Mouse (Mus musculus): ENCODE results near the gene Bckdha.

Bckdha gene

DNA sequence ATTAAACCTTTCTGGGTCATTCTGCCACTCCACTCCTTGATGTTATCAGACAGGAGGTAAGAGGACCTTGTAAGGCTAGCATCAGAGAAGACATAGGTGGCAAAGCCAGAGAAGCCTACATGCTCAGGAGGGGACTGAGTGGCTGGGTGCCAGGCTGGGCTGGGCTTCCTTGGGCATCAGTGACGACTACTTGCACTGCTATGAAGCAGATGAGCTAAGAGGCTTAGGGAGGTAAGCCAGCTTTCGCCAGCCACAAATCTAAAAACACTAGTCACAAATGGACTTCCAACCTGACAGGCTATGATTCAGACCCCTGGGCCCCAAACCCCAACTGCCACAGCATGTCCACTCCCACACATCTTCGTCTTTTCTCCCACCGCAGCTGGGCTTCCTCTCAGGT, 14.2 kb downstream of the Bckdha start:
- no peak for DNase-seq

DNA sequence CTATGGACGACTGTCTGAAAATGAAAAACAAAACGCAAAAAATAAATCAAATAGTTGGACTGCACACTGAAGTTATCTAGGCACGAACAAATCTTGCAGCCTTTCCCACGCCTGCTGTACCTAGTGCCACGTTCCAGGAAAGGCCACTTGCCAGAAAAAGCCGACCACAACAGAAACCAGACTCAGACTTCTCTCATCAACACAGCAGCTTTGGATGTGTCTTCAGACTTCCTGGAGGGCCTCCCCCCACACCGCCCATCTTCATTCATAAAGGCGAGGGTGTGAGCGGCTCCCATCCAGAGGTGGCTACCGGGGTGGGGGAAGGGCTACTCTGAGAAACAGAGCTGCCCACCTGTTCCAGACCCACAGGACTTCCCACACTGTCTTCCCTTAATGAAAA, 14.6 kb downstream of the Bckdha start:
- no peak for DNase-seq

DNA sequence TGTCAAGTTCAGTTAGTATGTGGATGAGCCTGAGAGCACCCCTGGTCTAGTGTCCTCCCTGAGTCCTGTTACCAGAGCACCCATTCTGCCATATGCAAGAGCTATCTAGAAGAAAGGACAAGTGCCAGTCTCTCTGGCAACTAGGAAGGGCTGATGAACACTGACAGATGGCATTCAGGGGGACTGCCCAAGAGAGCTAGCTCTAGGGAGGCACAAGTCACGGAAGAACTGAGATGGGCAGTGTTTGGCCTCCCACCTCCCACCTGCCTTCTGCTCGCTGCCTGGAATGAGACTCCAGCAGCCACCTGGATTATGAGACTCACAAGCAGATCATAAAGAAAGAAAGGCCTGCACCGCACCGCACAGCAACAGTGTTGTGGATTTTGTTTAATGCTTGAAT, 19.0 kb downstream of the Bckdha start:
- DNase-seq, result no peak

DNA sequence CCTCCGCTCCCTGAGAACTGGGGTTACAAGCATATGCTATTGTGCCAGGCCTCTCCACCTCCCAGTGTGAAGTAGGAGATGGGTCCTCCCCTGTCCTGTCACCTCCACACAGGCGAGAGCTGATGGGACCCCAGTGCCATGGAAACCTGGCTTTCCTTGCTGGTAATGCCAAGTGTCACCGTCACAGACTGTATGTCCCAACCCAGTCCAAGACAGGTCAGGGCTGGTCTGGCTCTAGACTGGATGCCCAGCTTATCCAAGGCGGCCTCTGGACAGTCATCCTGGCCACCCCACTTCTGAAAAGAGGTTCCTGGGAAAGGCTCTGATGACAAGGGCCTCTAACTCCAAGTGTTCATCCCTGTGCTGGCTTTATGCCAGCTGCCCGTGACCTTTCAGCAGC, 21.7 kb downstream of the Bckdha start:
- no peak for DNase-seq

DNA sequence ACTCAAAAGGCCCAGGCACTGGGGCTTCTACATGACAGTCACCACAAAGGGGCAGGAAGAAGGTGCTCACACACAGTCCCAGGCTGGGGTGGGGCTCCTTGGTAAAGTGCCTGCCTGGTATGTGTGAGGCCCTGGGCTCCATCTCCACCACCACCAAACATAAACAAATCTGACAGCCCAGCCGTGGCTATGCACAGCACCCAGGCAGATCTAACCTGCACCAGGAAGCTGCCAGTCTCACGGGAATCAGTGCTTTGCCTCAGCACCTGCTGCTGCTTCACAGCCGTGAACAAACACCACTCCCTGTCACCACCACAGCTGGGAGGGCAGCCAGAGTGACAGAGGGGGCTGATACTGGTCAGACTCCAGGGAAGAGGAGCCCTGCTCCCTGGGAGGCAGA, 22.4 kb downstream of the Bckdha start:
- DNase-seq, result peak in 1 of 2 experiments; percentile 53

DNA sequence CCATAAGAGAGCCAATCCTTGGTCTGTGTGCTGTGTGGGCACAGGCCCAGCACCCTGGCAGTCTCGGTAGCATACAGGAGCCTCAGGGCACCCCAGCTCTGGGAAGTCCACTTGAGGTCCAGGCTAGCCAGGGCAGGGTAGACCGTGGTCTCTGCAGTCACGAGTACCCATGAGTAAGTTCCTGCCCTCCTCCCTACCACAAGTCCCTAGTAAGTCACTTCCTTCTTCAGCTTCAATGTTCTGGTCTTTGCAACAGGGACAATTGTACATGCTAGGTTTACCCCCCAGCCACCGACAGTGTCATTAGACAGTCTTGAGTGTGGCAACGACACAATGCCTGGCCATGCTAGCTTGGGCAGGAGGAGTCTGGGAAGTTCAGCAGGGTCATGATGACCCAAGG, 26.1 kb downstream of the Bckdha start:
- DNase-seq, result no peak

DNA sequence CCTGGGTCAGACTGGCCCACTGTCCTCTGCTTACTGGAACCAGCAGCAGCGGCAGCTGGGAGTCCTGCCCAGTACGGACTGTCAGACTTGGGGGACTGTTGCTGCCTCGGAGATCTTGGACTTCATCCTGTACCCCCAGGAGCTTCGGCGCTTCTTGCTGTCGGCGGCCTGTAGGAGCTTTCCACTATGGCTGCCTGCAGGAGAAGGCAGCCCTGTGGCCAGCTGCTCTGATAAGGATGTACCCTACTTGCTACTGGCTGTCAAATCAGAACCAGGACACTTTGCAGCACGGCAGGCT, 30.5 kb downstream of the Bckdha start:
- no peak for DNase-seq

DNA sequence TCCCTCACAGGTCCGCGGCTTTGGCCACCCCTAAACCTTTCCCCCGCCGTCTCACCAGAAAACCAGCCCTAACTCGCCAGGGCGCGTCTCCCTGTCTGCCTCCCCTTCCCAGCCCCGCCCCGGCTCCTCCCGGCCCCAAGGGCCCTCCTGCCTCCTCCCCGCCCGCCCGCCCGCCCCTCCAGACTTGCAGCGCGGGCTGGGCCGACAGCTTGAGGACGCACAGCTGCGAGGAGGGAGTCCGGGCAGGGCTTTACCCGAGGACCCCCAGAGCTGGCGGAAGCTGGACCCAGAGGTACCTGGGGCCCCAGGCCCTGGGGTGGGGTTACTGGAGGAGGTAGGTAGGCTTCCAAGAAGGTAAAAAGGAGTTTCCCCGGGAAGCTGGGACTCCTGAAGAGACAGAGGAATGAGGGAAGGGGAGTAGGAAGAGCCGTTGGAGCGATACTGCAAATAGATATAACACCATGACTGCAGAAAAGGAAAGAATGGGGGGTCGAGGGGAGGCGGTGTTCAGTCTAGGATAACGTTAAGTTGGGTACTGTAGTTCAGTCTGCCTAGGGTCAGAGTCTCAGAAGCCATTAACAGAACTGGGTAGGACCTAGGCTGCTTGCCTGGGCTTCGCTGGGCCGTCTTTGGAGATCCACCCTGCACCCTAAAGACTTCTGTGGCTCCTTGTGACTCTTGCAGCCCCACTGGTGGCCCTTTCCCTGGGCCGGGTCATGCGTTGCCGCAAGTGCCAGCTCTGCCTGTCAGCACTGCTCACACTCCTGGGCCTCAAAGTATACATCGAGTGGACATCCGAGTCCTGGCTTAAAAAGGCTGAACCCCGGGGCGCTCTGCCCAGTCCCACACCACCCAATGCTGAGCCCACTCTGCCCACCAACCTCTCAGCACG, 31.1 kb downstream of the Bckdha start:
- DNase-seq, result peak; percentile 70 to 72

DNA sequence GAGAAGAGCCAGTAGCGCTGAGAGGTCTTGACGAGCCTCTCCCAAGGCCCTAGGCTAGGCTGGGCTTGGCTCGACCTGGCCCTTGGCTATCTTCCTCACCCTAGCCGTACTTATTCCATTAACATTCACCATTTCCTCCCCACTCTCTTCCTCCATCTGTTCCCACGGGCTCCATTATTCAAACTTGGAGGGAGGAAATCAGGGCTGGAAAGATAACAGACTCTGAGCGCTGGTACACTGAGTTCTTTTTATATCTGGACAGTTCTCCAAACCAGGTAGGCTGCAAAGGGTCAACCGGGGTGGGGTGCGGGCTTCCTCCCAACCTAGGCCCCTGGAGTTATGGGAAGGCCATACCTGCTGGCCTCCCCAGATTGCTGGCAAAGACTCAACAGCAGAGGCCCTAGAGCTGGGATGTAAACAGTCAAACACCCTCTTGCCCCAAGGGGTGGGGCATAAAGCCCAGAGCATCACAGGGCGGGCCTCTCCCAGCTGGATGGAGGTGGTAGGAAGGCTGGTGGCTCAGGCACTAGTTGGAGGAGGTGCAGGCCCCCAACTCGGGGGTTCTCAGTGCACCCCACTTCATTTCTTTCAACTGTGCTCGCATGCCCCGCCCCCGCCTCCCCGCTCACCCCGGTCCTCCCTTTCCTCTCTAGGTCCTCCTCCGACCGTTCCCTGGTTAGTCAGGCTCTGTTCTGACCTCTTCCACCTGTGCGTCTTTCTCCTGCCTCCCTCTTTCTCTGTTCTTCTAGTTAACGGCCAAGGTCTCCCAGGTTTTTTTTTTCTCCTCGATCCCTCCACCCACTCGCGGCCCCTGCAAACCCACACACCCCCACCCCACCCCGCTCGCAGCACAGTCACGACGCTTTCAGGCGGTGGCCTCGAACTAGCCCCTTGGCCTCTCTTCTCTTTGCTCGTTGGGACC, 32.0 kb downstream of the Bckdha start, which contains the start of gene B3gnt8:
Gene B3gnt8, plus strand, starts transcription at position 146 of the 922 bp plus-strand sequence.
- DNase-seq, result peak; percentile 56 to 71

DNA sequence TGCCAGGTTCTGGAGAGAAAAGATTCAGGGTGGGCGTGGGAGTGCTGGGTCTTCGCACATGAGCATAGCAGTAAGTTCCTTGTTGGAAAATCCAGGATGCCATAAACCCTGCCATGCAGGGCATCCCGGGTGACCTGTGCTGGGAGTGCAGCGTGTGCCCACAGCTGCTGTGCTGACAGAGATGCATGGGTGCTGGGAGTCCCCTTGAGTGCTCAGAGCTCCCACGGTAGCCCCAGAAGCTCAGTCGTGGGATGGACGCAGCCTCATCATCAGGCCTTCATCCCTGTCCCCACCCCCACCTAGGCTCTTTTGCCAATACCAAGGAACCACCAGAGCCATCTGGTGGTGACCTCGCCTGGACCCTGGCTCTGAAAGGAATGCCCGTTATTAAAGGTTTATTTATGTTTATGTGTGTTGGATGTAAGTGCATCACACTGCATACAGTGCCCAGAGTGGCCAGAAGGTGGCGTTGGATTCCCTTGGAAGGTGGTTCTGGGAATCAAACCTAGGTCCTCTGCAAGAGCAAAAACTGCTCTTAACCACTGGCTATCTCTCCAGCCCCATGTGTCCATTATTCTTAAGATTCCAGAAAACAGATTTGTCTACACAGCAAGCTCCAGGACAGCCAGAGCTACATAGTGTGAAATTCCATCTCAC, 33.1 kb downstream of the Bckdha start:
- no peak for DNase-seq

DNA sequence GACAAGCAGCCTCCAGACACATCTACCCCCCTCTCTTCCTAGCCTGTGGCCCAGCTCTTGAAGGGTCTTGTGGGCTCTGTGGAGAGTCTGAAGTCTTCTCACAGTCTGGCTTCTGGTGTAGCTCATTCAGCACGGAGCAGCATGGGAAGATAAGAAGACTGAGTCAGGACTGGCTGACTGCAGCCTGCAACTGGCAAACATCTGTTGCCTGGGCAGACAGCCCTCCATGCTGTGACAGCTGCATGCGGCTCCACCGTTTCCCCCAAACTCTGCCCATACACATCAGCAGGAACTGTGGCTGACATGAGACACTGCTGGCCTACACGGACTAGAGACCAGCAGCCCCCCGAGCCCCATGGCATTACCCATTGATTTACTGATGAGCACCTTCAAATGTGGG, 33.9 kb downstream of the Bckdha start:
- DNase-seq, result no peak

DNA sequence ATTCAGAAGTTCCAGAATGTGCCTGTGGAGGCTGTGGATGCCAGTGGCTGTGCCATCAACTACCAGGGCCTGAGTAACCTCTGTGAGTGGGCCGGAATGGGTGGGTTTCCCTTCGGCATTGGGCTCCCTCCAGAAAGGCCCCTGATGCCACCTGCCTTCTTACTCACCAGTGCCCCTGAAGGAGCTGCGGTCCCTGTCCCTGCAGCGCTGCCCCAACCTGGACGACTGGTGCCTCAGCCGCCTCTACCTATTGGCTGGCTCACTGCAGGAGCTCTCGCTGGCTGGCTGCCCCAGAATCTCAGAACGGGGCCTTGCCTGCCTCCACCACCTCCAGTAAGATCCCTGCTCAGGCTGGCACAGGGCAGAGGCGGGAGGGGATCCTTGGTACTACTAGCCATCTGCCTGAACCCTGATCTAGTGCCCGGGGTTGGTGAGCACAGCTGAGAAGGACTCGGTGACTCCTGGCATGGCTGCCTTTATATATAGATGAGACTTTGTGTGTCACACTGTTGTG, 34.9 kb downstream of the Bckdha start:
- no peak for DNase-seq

DNA sequence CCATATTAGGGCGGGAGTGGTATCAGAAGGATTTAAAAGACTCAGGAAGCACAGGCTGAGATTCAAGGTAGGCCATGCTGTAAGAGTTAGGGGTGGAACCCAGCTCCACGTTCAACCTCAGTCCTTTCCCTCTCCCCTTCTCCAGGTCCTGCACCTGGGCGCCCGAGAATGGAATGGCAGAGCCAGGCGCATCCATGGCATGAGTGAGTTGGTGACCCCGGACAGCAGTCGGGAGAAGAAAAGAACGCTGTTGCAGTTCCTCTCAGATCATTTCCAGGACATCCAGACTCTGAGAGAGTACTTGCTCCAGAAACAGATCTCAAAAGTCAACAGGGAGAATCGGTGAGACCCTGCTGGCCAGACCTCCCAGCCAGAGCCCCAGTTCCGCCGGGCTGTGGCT, 38.0 kb downstream of the Bckdha start:
- DNase-seq, result no peak

DNA sequence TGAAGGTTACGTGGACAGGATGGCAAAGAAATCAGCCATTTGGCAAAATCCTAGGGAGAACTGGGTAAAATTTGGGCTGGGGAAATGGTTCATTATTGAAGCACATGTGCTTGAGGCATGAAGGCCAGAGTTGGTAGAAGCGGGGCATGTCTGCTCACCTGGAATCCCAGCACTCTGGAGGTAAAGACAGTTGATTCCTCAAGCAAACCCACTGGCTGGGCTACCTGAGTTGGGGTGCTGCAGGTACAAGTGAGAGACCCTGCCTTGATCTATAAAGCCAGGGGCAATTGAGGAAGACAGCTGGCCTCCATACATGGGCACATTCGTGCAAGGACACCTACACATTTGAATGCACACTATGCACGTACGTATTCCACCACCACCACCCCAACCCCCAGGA, 38.7 kb downstream of the Bckdha start:
- no peak for DNase-seq

DNA sequence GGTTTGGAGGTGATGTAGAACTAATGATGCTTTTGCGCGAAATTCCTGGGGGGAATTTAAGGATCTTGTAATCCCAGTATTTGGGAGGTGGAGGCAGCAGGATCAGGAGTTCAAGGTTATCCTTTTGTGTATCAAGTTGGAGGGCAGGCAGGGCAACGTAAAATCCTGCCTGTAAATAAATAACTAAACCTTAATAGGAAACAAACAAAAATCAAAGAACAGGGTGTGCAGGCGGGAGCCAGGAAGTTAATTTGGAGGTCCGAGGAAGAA, 39.1 kb downstream of the Bckdha start:
- DNase-seq, result no peak

DNA sequence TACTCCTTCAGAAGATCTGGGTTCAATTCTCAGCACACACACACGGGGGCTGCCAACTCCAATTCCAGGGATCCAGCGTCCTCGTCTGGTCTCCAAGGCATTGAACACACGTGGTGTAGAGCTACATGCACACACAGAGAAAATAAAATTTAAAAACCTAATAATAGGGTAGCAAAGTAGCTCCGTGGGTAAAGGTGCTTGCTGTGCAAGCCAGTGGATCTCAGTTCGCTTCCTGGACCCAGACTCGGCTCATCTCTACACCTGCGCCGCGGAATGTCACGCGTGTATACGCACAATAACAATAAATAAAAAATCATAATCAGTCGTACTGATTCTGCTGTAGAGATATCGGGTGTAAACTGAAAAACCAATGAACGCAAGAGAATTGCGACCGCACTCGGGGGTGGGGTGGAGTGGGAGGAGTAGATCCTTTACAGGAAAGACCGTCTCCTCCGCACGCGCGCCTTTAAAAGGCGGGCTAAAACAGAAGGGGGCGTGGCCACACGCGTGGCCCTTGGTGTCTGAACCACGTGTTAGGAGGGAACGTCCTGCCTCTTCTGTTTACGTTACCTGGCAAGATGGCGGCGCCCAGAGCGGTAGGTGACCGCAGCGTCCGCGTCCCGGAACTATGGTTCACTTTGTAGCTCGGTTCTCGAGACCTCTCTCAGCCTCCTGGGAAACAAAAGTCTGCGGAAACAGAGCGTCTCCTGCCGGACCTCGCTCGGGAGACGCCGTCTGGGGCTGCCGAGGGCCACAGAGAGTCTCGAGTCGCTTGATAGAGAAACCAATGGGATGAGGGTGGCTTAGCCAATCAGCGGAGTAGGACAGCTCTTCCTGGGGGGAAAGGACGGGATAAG, 39.7 kb downstream of the Bckdha start, which contains the start of gene Dmac2:
Gene Dmac2, plus strand, starts transcription at position 550 of the 857 bp plus-strand sequence.
- peak; percentile 91 to 96 for DNase-seq

DNA sequence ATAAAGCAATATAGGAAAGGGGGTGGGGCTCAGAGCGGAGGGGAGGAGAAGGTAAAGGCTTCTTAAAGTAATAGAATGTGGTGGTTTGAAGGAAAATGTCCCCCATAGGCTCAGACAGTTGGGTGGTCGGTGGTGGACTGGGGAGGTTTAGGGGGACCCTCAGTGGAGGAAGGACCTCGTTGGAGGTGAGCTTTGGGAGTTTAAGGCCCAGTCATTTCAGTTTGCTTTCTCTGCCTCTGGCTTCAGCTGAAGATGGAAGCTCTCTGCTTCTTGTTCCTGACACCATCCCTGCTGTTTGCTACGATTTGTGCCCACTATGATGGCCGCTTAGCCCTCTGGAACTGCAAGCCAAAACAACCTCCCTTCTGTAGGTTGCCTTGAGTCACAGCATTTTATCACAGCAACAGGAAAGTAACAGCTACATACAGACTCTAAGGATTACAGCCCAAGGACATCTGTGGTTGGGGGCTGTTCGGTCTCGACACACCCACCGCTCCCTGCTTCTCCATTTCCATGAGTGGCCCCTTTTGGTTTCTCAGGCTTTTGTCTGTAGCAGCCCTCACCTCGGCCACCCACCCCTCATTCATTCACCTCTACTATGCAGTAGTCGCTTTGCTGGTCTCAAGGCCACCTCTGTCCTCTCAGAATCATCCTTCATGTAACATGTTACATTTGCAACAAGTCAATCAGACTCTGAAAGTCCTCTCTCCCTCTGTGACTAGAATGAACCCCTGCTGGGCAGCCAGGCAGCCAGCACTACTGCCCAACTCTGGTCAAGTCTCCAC, 41.2 kb downstream of the Bckdha start:
- no peak for DNase-seq

DNA sequence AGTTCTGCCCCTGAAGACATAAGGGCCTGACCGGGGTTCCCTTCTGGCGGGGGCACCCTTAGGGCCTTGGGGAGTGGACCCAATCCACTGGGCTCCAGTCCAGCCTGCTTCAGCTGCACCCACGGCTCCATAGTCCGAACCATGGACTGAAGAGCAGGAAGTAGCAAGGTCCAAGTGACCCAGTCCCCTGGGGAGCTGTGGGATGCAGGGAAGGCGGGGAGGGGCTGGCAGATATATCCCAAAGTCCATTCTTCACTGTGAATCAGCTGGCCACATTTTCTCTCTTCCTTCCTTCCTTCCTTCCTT, 43.1 kb downstream of the Bckdha start, which contains the start of gene Erich4:
Gene Erich4, minus strand, starts transcription at position 187 of the 306 bp plus-strand sequence.
- DNase-seq, result no peak

DNA sequence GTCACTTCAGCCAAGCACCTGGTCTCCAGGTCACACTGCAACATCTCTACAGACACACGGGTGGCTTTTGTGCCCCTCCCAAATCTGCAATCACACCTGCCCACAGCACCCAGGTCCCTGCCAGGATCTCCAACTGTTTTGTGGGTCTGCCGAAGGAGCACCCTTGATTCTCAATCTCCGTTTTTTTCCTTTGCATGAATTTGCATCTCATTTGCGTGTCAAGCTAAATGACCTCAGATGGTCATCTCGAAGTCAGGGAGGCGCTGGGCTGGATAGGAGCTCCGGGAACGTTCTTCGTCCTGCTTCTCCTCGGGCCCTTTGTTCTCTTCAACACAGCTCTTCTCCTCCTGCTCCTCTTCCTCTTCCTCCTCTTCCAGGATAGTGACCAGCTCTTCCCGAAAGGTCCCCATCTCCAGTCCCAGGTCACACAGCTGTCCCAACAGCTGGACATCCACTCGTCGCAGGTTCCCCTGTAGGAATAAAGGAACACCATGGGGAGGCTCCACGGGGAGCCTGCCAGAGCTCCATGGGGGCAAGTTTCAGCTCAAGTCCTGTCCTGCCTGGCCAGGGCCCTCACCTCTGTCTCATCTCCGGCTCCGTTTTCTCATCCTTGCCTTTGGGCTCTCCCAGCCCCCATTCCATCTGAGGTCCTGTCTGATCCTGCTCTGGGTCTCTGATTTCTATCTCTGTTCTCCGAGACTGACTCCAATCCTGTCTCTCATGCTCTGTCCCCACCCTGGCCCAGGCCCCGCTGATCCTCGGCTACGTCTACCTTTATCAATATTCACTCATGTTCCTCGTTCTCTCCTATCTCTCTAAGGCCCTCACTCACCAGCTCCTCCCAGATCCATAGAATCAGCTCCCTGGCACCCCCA, 43.7 kb downstream of the Bckdha start:
- DNase-seq, result no peak

DNA sequence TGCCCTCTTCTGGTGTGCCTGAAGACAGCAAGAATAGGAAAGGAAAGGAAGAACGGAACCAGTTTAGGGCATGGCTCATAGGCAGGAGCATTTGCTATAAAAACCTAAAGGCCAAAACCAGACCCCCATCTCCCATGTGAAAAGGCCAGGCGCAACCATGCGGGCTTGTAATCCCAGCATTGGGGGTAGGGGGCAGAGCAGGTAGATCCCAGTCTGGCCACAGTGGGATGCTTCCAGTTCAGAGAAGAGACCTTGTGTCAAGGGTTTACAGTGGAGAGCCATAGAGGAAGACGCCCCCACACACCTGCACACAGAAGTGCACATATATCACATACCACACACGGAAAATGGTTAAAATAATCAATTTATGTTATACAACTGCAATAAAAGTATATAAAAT, 44.7 kb downstream of the Bckdha start:
- DNase-seq, result no peak

DNA sequence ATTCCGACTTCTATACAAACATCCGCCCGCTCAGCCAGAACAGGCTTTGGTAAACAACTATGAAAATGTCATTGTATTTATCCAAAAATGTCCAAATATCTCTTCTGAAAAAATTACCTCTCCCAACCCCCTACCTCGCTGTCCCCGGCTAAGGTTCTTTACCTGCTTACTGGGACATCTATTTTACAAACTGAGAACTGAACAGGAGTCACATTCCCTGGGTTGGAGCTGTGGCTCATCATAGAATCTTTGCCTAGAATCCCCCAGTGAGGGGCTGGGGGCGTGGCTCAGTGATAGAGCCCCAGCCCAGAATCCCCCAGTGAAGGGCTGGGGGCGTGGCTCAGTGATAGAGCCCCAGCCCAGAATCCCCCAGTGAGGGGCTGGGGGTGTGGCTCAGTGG, 47.3 kb downstream of the Bckdha start:
- no peak for DNase-seq
